Comparison of ENCODE assay signal across 26 mouse cellular contexts in genomic region chr1:163345541-163345940, GRCm38 (mm10). TPM values are rescaled to one million over a fixed set of nuclear protein-coding genes. Genes with fewer than 3 reads are reported as not detected.
"Had no signal": no experiment of that assay in that cellular context is flagged by ENCODE, and none has a peak within 500 bp of the region (broad histone marks: within the 10 kb centered on the region; RNA-seq: fewer than 3 reads in every experiment).

No protein-coding gene starts in this region.

- H3K4me3 ChIP-seq: limb, embryonic 10.5 days; limb, embryonic 12.5 days; limb, embryonic 13.5 days; limb, embryonic 15.5 days; liver, embryonic 12.5 days; liver, embryonic 13.5 days; liver, embryonic 15.5 days; lung, embryonic 15.5 days; megakaryocyte, embryonic 14.5 days; midbrain, embryonic 10.5 days; midbrain, embryonic 12.5 days; midbrain, embryonic 13.5 days; midbrain, embryonic 15.5 days; myocyte; neural tube, embryonic 12.5 days had no signal

- DNase-seq: liver; liver, embryonic 13.5 days; lung, adult 18-20 months; lung, adult 2 months; lung, postnatal 14 days; lung, postnatal 36 days; lung, postnatal 4 days; midbrain, embryonic 14.5 days had no signal

- H3K27ac ChIP-seq: limb, embryonic 10.5 days; limb, embryonic 12.5 days; limb, embryonic 13.5 days; limb, embryonic 15.5 days; liver, embryonic 12.5 days; liver, embryonic 13.5 days; liver, embryonic 14.5 days; liver, embryonic 15.5 days; lung, embryonic 15.5 days; macrophage; midbrain, embryonic 10.5 days; midbrain, embryonic 12.5 days; midbrain, embryonic 13.5 days; midbrain, embryonic 15.5 days; neural tube, embryonic 12.5 days had no signal

RNA-seq across cellular contexts. Expression of gene Prrx1, which starts 32.0 kb away (rescaled TPM):
- total RNA-seq: megakaryocyte progenitor cell, adult 5-6 weeks; megakaryocyte-erythroid progenitor cell, adult 5-6 weeks had no signal
